Mouse (Mus musculus) adrenal gland, postnatal 14 days (tissue): Measurements from ENCODE around the gene Prr3. TPM values are rescaled to one million over a fixed set of nuclear protein-coding genes. Genes with fewer than 3 reads are reported as not detected.
"Not testable (repeated sequence)": the region's sequence is repeated elsewhere in the genome, so short reads cannot be mapped to it uniquely, and the experiment has no call there.

Source experiments
- DNase-seq: peaks from one replicate; pipeline ENCODE4 v3.0.0; 2021; ENCODE audit warnings: mixed read lengths
- microRNA-seq, 2 experiments: library from miRNA; unstranded; fragments of <30 nt; microRNA quantifications; one replicate each; pipeline ENCODE4 v1.2.0; 2021
- total RNA-seq: library from RNA; stranded (reverse); gene quantifications from 2 replicates; pipeline ENCODE4 v1.2.3, GENCODE M21; 2021

Prr3 gene
- total RNA-seq, 1 experiment from 2014 or later = 24.3 TPM

- peak; percentile 60 for DNase-seq
Measured at GRCm38 (mm10) chr17:35937700-35938348, 42.2 kb downstream of the Prr3 start.

DNA sequence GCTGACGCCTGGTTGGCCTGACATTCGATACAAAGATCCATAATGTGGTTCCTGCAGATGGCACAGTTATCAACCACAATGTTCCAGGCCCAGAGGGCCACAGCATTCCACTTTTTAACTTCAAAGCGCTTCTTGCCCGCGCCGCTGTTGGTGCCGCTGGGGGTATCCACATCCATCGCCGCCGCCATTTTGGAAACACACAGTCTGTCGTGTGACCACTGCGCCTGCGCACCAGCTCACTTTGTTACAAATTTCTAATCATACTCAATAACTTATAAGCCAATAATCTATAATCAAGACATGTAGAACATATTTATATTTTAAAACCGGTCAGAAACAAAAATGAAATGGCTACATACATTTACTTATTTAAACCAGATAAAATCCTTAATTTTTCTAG lies 44.3 kb downstream of the Prr3 start:
- DNase-seq = not testable (repeated sequence)

GRCm38 (mm10) chr17:35932608-35933007 lies 47.4 kb downstream of the Prr3 start:
- no peak for DNase-seq

- DNase-seq = no peak
Measured at GRCm38 (mm10) chr17:35930627-35931026, 49.4 kb downstream of the Prr3 start.

GRCm38 (mm10) chr17:35929534-35929933 lies 50.5 kb downstream of the Prr3 start:
- DNase-seq = no peak

- DNase-seq = no peak
Measured at GRCm38 (mm10) chr17:35927471-35927870, 52.6 kb downstream of the Prr3 start.

- DNase-seq = peak; percentile 6
Measured at GRCm38 (mm10) chr17:35923281-35923680, 56.8 kb downstream of the Prr3 start.

DNA sequence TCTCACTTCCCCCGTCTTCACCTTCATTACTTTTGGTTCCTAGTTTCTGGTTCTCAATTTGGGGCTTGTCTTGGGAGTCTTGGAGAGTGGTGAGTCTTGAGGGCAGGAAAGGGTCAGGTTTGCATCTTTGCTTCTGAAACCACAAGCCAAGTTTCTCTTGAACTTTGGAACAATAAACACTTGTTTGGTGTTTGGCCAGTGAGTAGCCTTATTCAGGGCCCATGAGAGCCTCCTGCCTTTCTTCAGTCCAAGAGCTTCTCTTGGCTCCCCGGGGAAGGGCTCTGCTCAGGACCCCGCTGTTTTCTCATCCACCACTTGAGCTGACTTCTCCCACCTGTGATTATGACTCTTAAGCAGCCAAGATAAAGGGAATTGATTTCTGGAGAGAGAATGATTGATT lies 57.5 kb downstream of the Prr3 start:
- DNase-seq = no peak

Small RNA genes lying within 50 kb of the gene (microRNA-seq; reads per million reads assigned to microRNA genes)
- 69.5 to 82.6 reads per million in 2 experiments for gene Mir877

Other genes starting within 250 kb of the Prr3 start
- gene Ier3, start 158.6 kb downstream of the Prr3 start, total RNA-seq = 12.7 and 26.3 TPM in 2 replicates
- gene Flot1, start 157.0 kb downstream of the Prr3 start, total RNA-seq = 52.4 and 59.5 TPM in 2 replicates
- gene Tubb5, start 141.9 kb downstream of the Prr3 start, total RNA-seq = 285 and 320 TPM in 2 replicates
- gene Mdc1, start 138.7 kb downstream of the Prr3 start, total RNA-seq = 20.6 and 21.9 TPM in 2 replicates
- gene Nrm, start 118.9 kb downstream of the Prr3 start, total RNA-seq = 10.6 and 15.9 TPM in 2 replicates
- 29.5 and 44.4 TPM in 2 replicates for gene Ppp1r18, start 114.6 kb downstream of the Prr3 start, total RNA-seq
- 40.2 and 41.1 TPM in 2 replicates for gene Dhx16, start 100.4 kb downstream of the Prr3 start, total RNA-seq
- gene 2310061I04Rik, start 82.8 kb downstream of the Prr3 start, total RNA-seq = 73.6 and 79.5 TPM in 2 replicates
- gene Atat1, start 70.2 kb downstream of the Prr3 start, total RNA-seq = 29.0 and 31.5 TPM in 2 replicates
- gene Mrps18b, start 63.8 kb downstream of the Prr3 start, total RNA-seq = 108 and 114 TPM in 2 replicates
- gene Ppp1r10, start 63.8 kb downstream of the Prr3 start, total RNA-seq = 91.4 and 97.7 TPM in 2 replicates
- 92.5 and 100 TPM in 2 replicates for gene Abcf1, start 10.5 kb downstream of the Prr3 start, total RNA-seq
- 42.7 and 48.7 TPM in 2 replicates for gene Gnl1, start 385 bp downstream of the Prr3 start, total RNA-seq
- gene H2-T24, start 40.3 kb upstream of the Prr3 start, total RNA-seq = 4.6 and 8.2 TPM in 2 replicates
- 44.2 and 52.7 TPM in 2 replicates for gene H2-T23, start 52.6 kb upstream of the Prr3 start, total RNA-seq
- gene H2-T22, start 62.5 kb upstream of the Prr3 start, total RNA-seq = 23.3 and 27.6 TPM in 2 replicates
- gene Gm6034, start 62.7 kb upstream of the Prr3 start, total RNA-seq = not detected in 2 replicates
- 2.2 and 3.0 TPM in 2 replicates for gene Gm11127, start 78.1 kb upstream of the Prr3 start, total RNA-seq
- gene Gm19684, start 141.4 kb upstream of the Prr3 start, total RNA-seq = 0.26 and 0.34 TPM in 2 replicates
- gene Gm7030, start 149.2 kb upstream of the Prr3 start, total RNA-seq = not detected in 2 replicates
- not detected in 2 replicates for gene Gm8909, start 188.3 kb upstream of the Prr3 start, total RNA-seq
- gene H2-T3, start 210.1 kb upstream of the Prr3 start, total RNA-seq = 0.44 TPM in 1 of 2 replicates, not detected in the other